Mouse (Mus musculus): Measurements from ENCODE around the gene Kcnj10. TPM values are rescaled to one million over a fixed set of nuclear protein-coding genes. Genes with fewer than 3 reads are reported as not detected.

Kcnj10 gene
- polyA plus RNA-seq, 2 experiments = 0.03 to 0.18 TPM

GRCm38 (mm10) chr1:172312768-172313561 is 28.0 kb upstream of the Kcnj10 start:
- Histone ChIP-seq H3K27me3 (ENCODE audit: control insufficient read depth, insufficient read depth, low read length) (no peaks in the 10 kb centered on the region), H3K27ac (replicated peaks; ENCODE audit: low read depth, low read length) (no peak overlapping the region), H3K9ac (ENCODE audit: low read depth, low read length, severe bottlenecking) (peak overlapping the region; percentile 59), H3K4me2 (replicated peaks; ENCODE audit: low read depth, low read length, severe bottlenecking) (peak overlapping the region; percentile 96), H3K36me3 (ENCODE audit: control insufficient read depth, insufficient read depth, low read length) (peaks cover 8% of the 10 kb centered on the region; the same call in 1 of the 2 replicates), H3K9me3 (ENCODE audit: control insufficient read depth, low read length) (no peaks in the 10 kb centered on the region), H3K4me3 (replicated peaks; ENCODE audit: low read length) (peak overlapping the region; percentile 66), H3K4me1 (ENCODE audit: control insufficient read depth, insufficient read depth, low read length) (peaks cover 23% of the 10 kb centered on the region)
- DNase-seq (ENCODE audit: low spot score) (no peak), ATAC-seq (ENCODE audit: low FRiP score, low read depth) (no peak)
- WGBS = 13% methylated on average over 16 of the region's 16 CpGs
- TF ChIP-seq POLR2A (IDR thresholded peaks at IDR 0.05; ENCODE audit: borderline replicate concordance, extremely low read depth, insufficient read depth, insufficient read length) = no peak

GRCm38 (mm10) chr1:172313613-172314411 is 27.2 kb upstream of the Kcnj10 start:
- 0 out of 2 replicates have a peak overlapping the region, but pooled peaks have one; percentile 59 for H3K9ac ChIP-seq (ENCODE audit: low read depth, low read length, severe bottlenecking)
- 79% methylated on average over 10 of the region's 10 CpGs for WGBS
- H3K4me2 ChIP-seq (replicated peaks; ENCODE audit: low read depth, low read length, severe bottlenecking) = peak overlapping the region; percentile 96; the same call in 1 of the 2 replicates

GRCm38 (mm10) chr1:172314911-172315310 is 26.1 kb upstream of the Kcnj10 start:
- no peak overlapping the region for H3K27ac ChIP-seq (replicated peaks; ENCODE audit: low read depth, low read length)
- DNase-seq (ENCODE audit: low spot score) (no peak), ATAC-seq (ENCODE audit: low FRiP score, low read depth) (no peak)
- peaks cover 17% of the 10 kb centered on the region for H3K4me1 ChIP-seq (ENCODE audit: control insufficient read depth, insufficient read depth, low read length)
- H3K4me3 ChIP-seq (replicated peaks; ENCODE audit: low read length) = no peak overlapping the region
- TF ChIP-seq POLR2A (IDR thresholded peaks at IDR 0.05; ENCODE audit: borderline replicate concordance, extremely low read depth, insufficient read depth, insufficient read length) = no peak
- peaks cover 26% of the 10 kb centered on the region for H3K36me3 ChIP-seq (ENCODE audit: control insufficient read depth, insufficient read depth, low read length)
- no peaks in the 10 kb centered on the region for H3K9me3 ChIP-seq (ENCODE audit: control insufficient read depth, low read length)
- H3K4me2 ChIP-seq (replicated peaks; ENCODE audit: low read depth, low read length, severe bottlenecking) = no peak overlapping the region
- WGBS = 79% methylated on average over 3 of the region's 3 CpGs
- H3K9ac ChIP-seq (ENCODE audit: low read depth, low read length, severe bottlenecking) = no peak overlapping the region
- no peaks in the 10 kb centered on the region for H3K27me3 ChIP-seq (ENCODE audit: control insufficient read depth, insufficient read depth, low read length)

More at GRCm38 (mm10) chr1:172313613-172314411, 27.2 kb upstream of the Kcnj10 start:
- no peaks in the 10 kb centered on the region for H3K27me3 ChIP-seq (ENCODE audit: control insufficient read depth, insufficient read depth, low read length)
- H3K36me3 ChIP-seq (ENCODE audit: control insufficient read depth, insufficient read depth, low read length) = peaks cover 16% of the 10 kb centered on the region
- H3K4me1 ChIP-seq (ENCODE audit: control insufficient read depth, insufficient read depth, low read length) = peaks cover 23% of the 10 kb centered on the region
- DNase-seq (ENCODE audit: low spot score) (no peak), ATAC-seq (ENCODE audit: low FRiP score, low read depth) (no peak)
- no peak overlapping the region for H3K4me3 ChIP-seq (replicated peaks; ENCODE audit: low read length)
- TF ChIP-seq POLR2A (IDR thresholded peaks at IDR 0.05; ENCODE audit: borderline replicate concordance, extremely low read depth, insufficient read depth, insufficient read length) = no peak
- H3K9me3 ChIP-seq (ENCODE audit: control insufficient read depth, low read length) = no peaks in the 10 kb centered on the region
- H3K27ac ChIP-seq (replicated peaks; ENCODE audit: low read depth, low read length) = no peak overlapping the region

- ATAC-seq (ENCODE audit: low FRiP score, low read depth) (no peak), DNase-seq (ENCODE audit: low spot score) (no peak)
- H3K4me3 ChIP-seq (replicated peaks; ENCODE audit: low read length) = no peak overlapping the region
- TF ChIP-seq POLR2A (IDR thresholded peaks at IDR 0.05; ENCODE audit: borderline replicate concordance, extremely low read depth, insufficient read depth, insufficient read length) = no peak
- H3K9ac ChIP-seq (ENCODE audit: low read depth, low read length, severe bottlenecking) = no peak overlapping the region
- H3K27ac ChIP-seq (replicated peaks; ENCODE audit: low read depth, low read length) = no peak overlapping the region
- H3K4me1 ChIP-seq (ENCODE audit: control insufficient read depth, insufficient read depth, low read length) = peaks cover 12% of the 10 kb centered on the region
- no peak overlapping the region for H3K4me2 ChIP-seq (replicated peaks; ENCODE audit: low read depth, low read length, severe bottlenecking)
- no peaks in the 10 kb centered on the region for H3K9me3 ChIP-seq (ENCODE audit: control insufficient read depth, low read length)
- H3K36me3 ChIP-seq (ENCODE audit: control insufficient read depth, insufficient read depth, low read length) = peaks cover 31% of the 10 kb centered on the region
- 58% methylated on average over 18 of the region's 18 CpGs for WGBS
- H3K27me3 ChIP-seq (ENCODE audit: control insufficient read depth, insufficient read depth, low read length) = no peaks in the 10 kb centered on the region
These were observed 23.6 kb upstream of the Kcnj10 start for GRCm38 (mm10) chr1:172317431-172317830.

- no peak for TF ChIP-seq POLR2A (IDR thresholded peaks at IDR 0.05; ENCODE audit: borderline replicate concordance, extremely low read depth, insufficient read depth, insufficient read length)
- Histone ChIP-seq H3K27ac (replicated peaks; ENCODE audit: low read depth, low read length) (no peak overlapping the region), H3K36me3 (ENCODE audit: control insufficient read depth, insufficient read depth, low read length) (peaks cover 31% of the 10 kb centered on the region), H3K4me2 (replicated peaks; ENCODE audit: low read depth, low read length, severe bottlenecking) (no peak overlapping the region), H3K27me3 (ENCODE audit: control insufficient read depth, insufficient read depth, low read length) (no peaks in the 10 kb centered on the region), H3K9ac (ENCODE audit: low read depth, low read length, severe bottlenecking) (no peak overlapping the region), H3K4me1 (ENCODE audit: control insufficient read depth, insufficient read depth, low read length) (peaks cover 9% of the 10 kb centered on the region), H3K9me3 (ENCODE audit: control insufficient read depth, low read length) (no peaks in the 10 kb centered on the region), H3K4me3 (replicated peaks; ENCODE audit: low read length) (no peak overlapping the region)
- 64% methylated on average over 15 of the region's 15 CpGs for WGBS
- ATAC-seq (ENCODE audit: low FRiP score, low read depth) (no peak), DNase-seq (ENCODE audit: low spot score) (no peak)
These were observed 23.1 kb upstream of the Kcnj10 start for GRCm38 (mm10) chr1:172317946-172318345.
